Mouse (Mus musculus): ENCODE results near the gene Dnaaf1. TPM values are rescaled to one million over a fixed set of nuclear protein-coding genes. Genes with fewer than 3 reads are reported as not detected.

The Dnaaf1 gene
- polyA plus RNA-seq, 1 experiment from 2014 or later: 0.24 TPM

- WGBS: 58% methylated on average over 7 of the region's 7 CpGs
- ATAC-seq (replicated peaks; ENCODE audit: low FRiP score, low read depth) (no peak), DNase-seq (ENCODE audit: low spot score) (no peak)
- no peak overlapping the region for H3K4me2 ChIP-seq (ENCODE audit: low read length)
- H3K9ac ChIP-seq (ENCODE audit: low read depth, low read length): no peak overlapping the region
- TF ChIP-seq CTCF (IDR thresholded peaks at IDR 0.05; ENCODE audit: low read depth): no peak
- no peak overlapping the region for H3K4me3 ChIP-seq (replicated peaks; ENCODE audit: low read depth, low read length)
- H3K27ac ChIP-seq: no peak overlapping the region
- peaks cover 8% of the 10 kb centered on the region for H3K27me3 ChIP-seq (ENCODE audit: insufficient read depth, low read length)
- no peaks in the 10 kb centered on the region for H3K36me3 ChIP-seq (ENCODE audit: insufficient read depth, low read length)
- H3K9me3 ChIP-seq (replicated peaks; ENCODE audit: low read length): no peaks in the 10 kb centered on the region
- peaks cover 12% of the 10 kb centered on the region; the same call in 1 of the 2 replicates for H3K4me1 ChIP-seq (replicated peaks; ENCODE audit: insufficient read depth, low read length)
Measured at GRCm38 (mm10) chr8:119636766-119637165, 61.7 kb downstream of the Dnaaf1 start.

- Histone ChIP-seq H3K9me3 (replicated peaks; ENCODE audit: low read length) (no peaks in the 10 kb centered on the region), H3K36me3 (ENCODE audit: insufficient read depth, low read length) (no peaks in the 10 kb centered on the region), H3K27me3 (ENCODE audit: insufficient read depth, low read length) (peaks cover 8% of the 10 kb centered on the region), H3K27ac (no peak overlapping the region), H3K4me2 (ENCODE audit: low read length) (no peak overlapping the region), H3K4me3 (replicated peaks; ENCODE audit: low read depth, low read length) (no peak overlapping the region), H3K4me1 (replicated peaks; ENCODE audit: insufficient read depth, low read length) (peaks cover 12% of the 10 kb centered on the region; the same call in 1 of the 2 replicates), H3K9ac (ENCODE audit: low read depth, low read length) (no peak overlapping the region)
- no peak for TF ChIP-seq CTCF (IDR thresholded peaks at IDR 0.05; ENCODE audit: low read depth)
- 74% methylated on average over 4 of the region's 4 CpGs for WGBS
- DNase-seq (ENCODE audit: low spot score) (no peak), ATAC-seq (replicated peaks; ENCODE audit: low FRiP score, low read depth) (no peak)
Measured at GRCm38 (mm10) chr8:119637381-119637780, 62.3 kb downstream of the Dnaaf1 start.

GRCm38 (mm10) chr8:119638261-119638660 lies 63.2 kb downstream of the Dnaaf1 start:
- TF ChIP-seq CTCF (IDR thresholded peaks at IDR 0.05; ENCODE audit: low read depth): no peak
- H3K36me3 ChIP-seq (ENCODE audit: insufficient read depth, low read length): no peaks in the 10 kb centered on the region
- H3K27ac ChIP-seq: no peak overlapping the region
- no peak for DNase-seq (ENCODE audit: low spot score)
- no peak overlapping the region for H3K4me2 ChIP-seq (ENCODE audit: low read length)
- no peak overlapping the region for H3K9ac ChIP-seq (ENCODE audit: low read depth, low read length)
- WGBS: 82% methylated on average over 6 of the region's 6 CpGs
- no peaks in the 10 kb centered on the region for H3K9me3 ChIP-seq (replicated peaks; ENCODE audit: low read length)
- no peak for ATAC-seq (replicated peaks; ENCODE audit: low FRiP score, low read depth)
- peaks cover 12% of the 10 kb centered on the region; the same call in 1 of the 2 replicates for H3K4me1 ChIP-seq (replicated peaks; ENCODE audit: insufficient read depth, low read length)
- peaks cover 3% of the 10 kb centered on the region; the same call in 1 of the 2 replicates for H3K27me3 ChIP-seq (ENCODE audit: insufficient read depth, low read length)
- H3K4me3 ChIP-seq (replicated peaks; ENCODE audit: low read depth, low read length): no peak overlapping the region

GRCm38 (mm10) chr8:119639798-119640197 lies 64.8 kb downstream of the Dnaaf1 start:
- ATAC-seq (replicated peaks; ENCODE audit: low FRiP score, low read depth): no peak
- WGBS: 29% methylated on average over 7 of the region's 7 CpGs
- H3K4me1 ChIP-seq (replicated peaks; ENCODE audit: insufficient read depth, low read length): peaks cover 8% of the 10 kb centered on the region; the same call in 1 of the 2 replicates

GRCm38 (mm10) chr8:119641058-119641457 lies 66.0 kb downstream of the Dnaaf1 start:
- H3K9me3 ChIP-seq (replicated peaks; ENCODE audit: low read length): no peaks in the 10 kb centered on the region
- H3K4me2 ChIP-seq (ENCODE audit: low read length): no peak overlapping the region
- H3K27ac ChIP-seq: no peak overlapping the region
- H3K36me3 ChIP-seq (ENCODE audit: insufficient read depth, low read length): no peaks in the 10 kb centered on the region
- H3K4me1 ChIP-seq (replicated peaks; ENCODE audit: insufficient read depth, low read length): no peaks in the 10 kb centered on the region
- H3K27me3 ChIP-seq (ENCODE audit: insufficient read depth, low read length): no peaks in the 10 kb centered on the region
- DNase-seq (ENCODE audit: low spot score) (no peak), ATAC-seq (replicated peaks; ENCODE audit: low FRiP score, low read depth) (no peak)
- TF ChIP-seq CTCF (IDR thresholded peaks at IDR 0.05; ENCODE audit: low read depth): no peak
- H3K9ac ChIP-seq (ENCODE audit: low read depth, low read length): no peak overlapping the region
- H3K4me3 ChIP-seq (replicated peaks; ENCODE audit: low read depth, low read length): no peak overlapping the region
- WGBS: 77% methylated on average over 5 of the region's 5 CpGs

More at GRCm38 (mm10) chr8:119639798-119640197, 64.8 kb downstream of the Dnaaf1 start:
- no peak overlapping the region for H3K27ac ChIP-seq
- peak; percentile 55 for DNase-seq (ENCODE audit: low spot score)
- H3K4me2 ChIP-seq (ENCODE audit: low read length): no peak overlapping the region
- TF ChIP-seq CTCF (IDR thresholded peaks at IDR 0.05; ENCODE audit: low read depth): no peak
- H3K4me3 ChIP-seq (replicated peaks; ENCODE audit: low read depth, low read length): no peak overlapping the region
- no peak overlapping the region for H3K9ac ChIP-seq (ENCODE audit: low read depth, low read length)
- H3K36me3 ChIP-seq (ENCODE audit: insufficient read depth, low read length): no peaks in the 10 kb centered on the region
- H3K27me3 ChIP-seq (ENCODE audit: insufficient read depth, low read length): no peaks in the 10 kb centered on the region
- no peaks in the 10 kb centered on the region for H3K9me3 ChIP-seq (replicated peaks; ENCODE audit: low read length)

- no peak for ATAC-seq (replicated peaks; ENCODE audit: low FRiP score, low read depth)
- no peaks in the 10 kb centered on the region for H3K4me1 ChIP-seq (replicated peaks; ENCODE audit: insufficient read depth, low read length)
- H3K4me3 ChIP-seq (replicated peaks; ENCODE audit: low read depth, low read length): no peak overlapping the region
- DNase-seq (ENCODE audit: low spot score): no peak
- H3K9ac ChIP-seq (ENCODE audit: low read depth, low read length): no peak overlapping the region
- H3K27ac ChIP-seq: no peak overlapping the region
- no peak for TF ChIP-seq CTCF (IDR thresholded peaks at IDR 0.05; ENCODE audit: low read depth)
- no peaks in the 10 kb centered on the region for H3K9me3 ChIP-seq (replicated peaks; ENCODE audit: low read length)
- H3K36me3 ChIP-seq (ENCODE audit: insufficient read depth, low read length): no peaks in the 10 kb centered on the region
- 96% methylated on average over 1 of the region's 1 CpGs for WGBS
- H3K27me3 ChIP-seq (ENCODE audit: insufficient read depth, low read length): no peaks in the 10 kb centered on the region
- H3K4me2 ChIP-seq (ENCODE audit: low read length): no peak overlapping the region
Measured at GRCm38 (mm10) chr8:119642960-119643359, 67.9 kb downstream of the Dnaaf1 start.

- WGBS: 59% methylated on average over 17 of the region's 17 CpGs
- H3K4me3 ChIP-seq (replicated peaks; ENCODE audit: low read depth, low read length): no peak overlapping the region
- no peaks in the 10 kb centered on the region for H3K4me1 ChIP-seq (replicated peaks; ENCODE audit: insufficient read depth, low read length)
- H3K9me3 ChIP-seq (replicated peaks; ENCODE audit: low read length): no peaks in the 10 kb centered on the region
- no peak overlapping the region for H3K4me2 ChIP-seq (ENCODE audit: low read length)
- no peaks in the 10 kb centered on the region for H3K27me3 ChIP-seq (ENCODE audit: insufficient read depth, low read length)
- H3K36me3 ChIP-seq (ENCODE audit: insufficient read depth, low read length): no peaks in the 10 kb centered on the region
- no peak overlapping the region for H3K9ac ChIP-seq (ENCODE audit: low read depth, low read length)
- no peak for TF ChIP-seq CTCF (IDR thresholded peaks at IDR 0.05; ENCODE audit: low read depth)
- ATAC-seq (replicated peaks; ENCODE audit: low FRiP score, low read depth) (no peak), DNase-seq (ENCODE audit: low spot score) (no peak)
- H3K27ac ChIP-seq: no peak overlapping the region
Measured at GRCm38 (mm10) chr8:119644429-119644960, 69.5 kb downstream of the Dnaaf1 start.
